Mouse (Mus musculus) cerebellum, adult 2 months (tissue): ENCODE measurements around the gene Tiprl.

Experiments
- CTCF ChIP-seq: fragments of 200-500 bp; IDR thresholded peaks from 2 replicates; pipeline ENCODE4 v1.5.1; 2011; ENCODE audit warnings: low read depth, mild to moderate bottlenecking, control low read depth, low read length, moderate library complexity, borderline replicate concordance; ENCODE audit not compliant: insufficient read depth
- POLR2A ChIP-seq: fragments of 200-500 bp; IDR thresholded peaks from 2 replicates; pipeline ENCODE4 v1.6.1; 2011; ENCODE audit warnings: low read length, control low read depth, borderline replicate concordance; ENCODE audit not compliant: insufficient read depth

DNA sequence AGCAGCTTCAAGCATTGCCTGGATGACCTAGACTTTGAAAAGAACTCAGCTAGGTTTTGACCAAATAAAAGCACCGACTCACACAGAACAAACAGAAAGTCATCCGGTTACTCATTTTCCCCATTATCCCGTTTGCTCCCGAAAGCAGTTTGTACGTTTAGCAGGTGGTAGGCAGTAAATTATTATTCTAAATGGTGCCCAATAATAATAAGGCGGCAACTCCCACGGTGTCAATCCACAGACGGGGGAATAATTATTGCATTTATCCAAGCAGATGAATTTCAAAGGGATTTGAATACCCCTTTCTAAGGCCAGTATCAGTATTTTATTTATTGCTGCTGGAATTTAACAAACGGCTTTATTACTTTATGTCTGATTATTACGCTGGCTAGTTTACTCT lies 43.9 kb upstream of the Tiprl start:
- TF ChIP-seq POLR2A = no peak
- TF ChIP-seq CTCF = no peak
